Comparison of ENCODE assay signal across 33 mouse cellular contexts in the genomic region with DNA sequence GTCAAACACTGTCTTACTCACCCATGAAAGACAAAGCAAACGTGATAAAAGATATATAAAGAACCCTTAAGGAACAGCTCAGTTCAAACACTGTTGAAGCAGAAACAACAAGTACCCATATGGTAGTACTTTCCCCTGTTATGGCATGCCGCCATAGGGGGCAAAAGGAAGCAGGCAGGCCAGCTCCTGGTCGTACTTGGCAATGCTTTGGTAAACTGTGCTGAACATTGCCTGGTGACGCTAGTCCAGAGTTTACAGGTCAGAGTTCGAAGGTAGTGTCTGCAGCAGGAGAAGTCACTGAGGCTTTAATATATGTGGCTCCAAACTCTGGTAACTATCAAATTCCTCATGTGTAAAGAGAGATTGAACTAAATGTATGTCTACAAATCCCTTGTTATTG. TPM values are rescaled to one million over a fixed set of nuclear protein-coding genes. Genes with fewer than 3 reads are reported as not detected.
A peak's percentile ranks its signal among the peaks of the same experiment; 100 is the strongest.
DNase-seq lines count a peak whose midpoint lies in the region; ATAC-seq and TF ChIP-seq lines count a peak whose summit lies in the region.
"Had no signal": no experiment of that assay in that cellular context is flagged by ENCODE, and none has a peak within 500 bp of the region (broad histone marks: within the 10 kb centered on the region; RNA-seq: fewer than 3 reads in every experiment).

No protein-coding gene starts in this region.

- H3K27ac ChIP-seq in kidney, adult 2 months (ENCODE audit: insufficient read depth, low read depth, low read length) = peak overlapping the region; percentile 65
- no peak overlapping the region for H3K27ac ChIP-seq in kidney, embryonic 14.5 days (ENCODE audit: low read depth, low read length)
- H3K27ac ChIP-seq in limb, embryonic 10.5 days = no peak overlapping the region
- H3K27ac ChIP-seq: embryonic facial prominence, embryonic 10.5 days; embryonic facial prominence, embryonic 15.5 days; forebrain, embryonic 12.5 days; heart, embryonic 15.5 days; hindbrain, embryonic 14.5 days; limb, embryonic 15.5 days; macrophage; neural tube, embryonic 12.5 days; stomach, postnatal 0 days had no signal

- H3K4me3 ChIP-seq in kidney, adult 2 months (ENCODE audit: insufficient read depth, low read depth, low read length) = no peak overlapping the region
- H3K4me3 ChIP-seq in kidney, embryonic 14.5 days (ENCODE audit: low read length) = no peak overlapping the region
- H3K4me3 ChIP-seq in limb, embryonic 10.5 days = no peak overlapping the region
- H3K4me3 ChIP-seq: embryonic facial prominence, embryonic 10.5 days; embryonic facial prominence, embryonic 15.5 days; forebrain, embryonic 12.5 days; heart, embryonic 15.5 days; limb, embryonic 15.5 days; neural tube, embryonic 12.5 days had no signal

- H3K9ac ChIP-seq in kidney, embryonic 14.5 days (ENCODE audit: low read depth, low read length) = no peak overlapping the region
- H3K9ac ChIP-seq: embryonic facial prominence, embryonic 15.5 days; forebrain, embryonic 12.5 days; forebrain, postnatal 0 days; heart, embryonic 15.5 days; hindbrain, embryonic 14.5 days; limb, embryonic 15.5 days; neural tube, embryonic 12.5 days had no signal

- TF ChIP-seq POLR2A in kidney, adult 2 months (IDR thresholded peaks at IDR 0.05; ENCODE audit: low read depth, low read length) = no peak

- no peak for TF ChIP-seq CTCF in kidney, adult 2 months (conservative IDR thresholded peaks at IDR 0.05; ENCODE audit: insufficient read depth, insufficient read length, low read depth, low read length)

- H3K36me3 ChIP-seq in kidney, adult 2 months (ENCODE audit: control insufficient read depth, insufficient read depth, low read length) = no peaks in the 10 kb centered on the region; the same call in 1 of the 2 replicates
- H3K36me3 ChIP-seq in kidney, embryonic 14.5 days (ENCODE audit: control insufficient read depth, insufficient read depth, low read length) = peaks cover 4% of the 10 kb centered on the region; the same call in 1 of the 2 replicates
- H3K36me3 ChIP-seq in limb, embryonic 10.5 days = peaks cover 2% of the 10 kb centered on the region
- H3K36me3 ChIP-seq: embryonic facial prominence, embryonic 15.5 days; heart, embryonic 15.5 days; limb, embryonic 15.5 days had no signal

- no peaks in the 10 kb centered on the region for H3K9me3 ChIP-seq in kidney, embryonic 14.5 days (ENCODE audit: control insufficient read depth, low read length)
- no peaks in the 10 kb centered on the region for H3K9me3 ChIP-seq in limb, embryonic 10.5 days (replicated peaks)
- H3K9me3 ChIP-seq: embryonic facial prominence, embryonic 10.5 days; embryonic facial prominence, embryonic 15.5 days; forebrain, embryonic 12.5 days; heart, embryonic 15.5 days; limb, embryonic 15.5 days; neural tube, embryonic 12.5 days had no signal

- no peak for ATAC-seq in kidney, embryonic 14.5 days (ENCODE audit: low FRiP score, low TSS enrichment)
- ATAC-seq: activated CD4-positive, CD25-positive, alpha-beta regulatory T cell, adult 4 months; forebrain, postnatal 0 days; intestine, postnatal 0 days; lung, postnatal 0 days had no signal

- H3K4me1 ChIP-seq in kidney, adult 2 months (ENCODE audit: control insufficient read depth, insufficient read depth, low read length) = peaks cover 22% of the 10 kb centered on the region
- H3K4me1 ChIP-seq in kidney, embryonic 14.5 days (ENCODE audit: control insufficient read depth, insufficient read depth, low read length) = no peaks in the 10 kb centered on the region
- H3K4me1 ChIP-seq in limb, embryonic 10.5 days = no peaks in the 10 kb centered on the region
- H3K4me1 ChIP-seq: embryonic facial prominence, embryonic 10.5 days; embryonic facial prominence, embryonic 15.5 days; limb, embryonic 15.5 days; neural tube, embryonic 12.5 days had no signal

- DNase-seq in kidney, adult 2 months = peak; percentile 79
- DNase-seq in adipocyte (ENCODE audit: low spot score) = peak; percentile 79
- DNase-seq in kidney, adult 9 months = peak; percentile 71
- peak; percentile 20 for DNase-seq in limb, embryonic 10.5 days (ENCODE audit: low spot score)
- no peak for DNase-seq in layer of hippocampus, adult 18-20 months (ENCODE audit: low spot score in 2 of 2)
- DNase-seq in frontal cortex, postnatal 14 days (ENCODE audit: low spot score in 2 of 2) = no peak
- DNase-seq: adrenal gland, adult 8-10 months; B cell, adult 2 months; cerebellum, adult 8-10 months; cerebellum, postnatal 25 days; forebrain, postnatal 0 days; gastrocnemius, postnatal 10 days; heart, postnatal 4 days; left cerebral cortex, postnatal 4 days; lung, adult 18-20 months; midbrain, embryonic 14.5 days; right cerebral cortex, postnatal 4 days; thymus, adult 18-20 months; thymus, postnatal 25 days had no signal

- 53% methylated on average over 5 of the region's 5 CpGs for WGBS in kidney, adult 2 months
- 70% methylated on average over 5 of the region's 5 CpGs for WGBS in kidney, embryonic 14.5 days
- 82% methylated on average over 5 of the region's 5 CpGs for WGBS in limb, embryonic 10.5 days

- H3K27me3 ChIP-seq in kidney, adult 2 months (replicated peaks; ENCODE audit: control insufficient read depth, insufficient read depth, low read length) = no peaks in the 10 kb centered on the region
- no peaks in the 10 kb centered on the region for H3K27me3 ChIP-seq in kidney, embryonic 14.5 days (ENCODE audit: control insufficient read depth, insufficient read depth, low read length)
- no peaks in the 10 kb centered on the region for H3K27me3 ChIP-seq in limb, embryonic 10.5 days (ENCODE audit: low read depth, poor library complexity, severe bottlenecking)
- H3K27me3 ChIP-seq: CH12.LX; embryonic facial prominence, embryonic 15.5 days; forebrain, embryonic 12.5 days; heart, embryonic 15.5 days; limb, embryonic 15.5 days; neural tube, embryonic 12.5 days had no signal

- no peak overlapping the region for H3K4me2 ChIP-seq in kidney, embryonic 14.5 days (replicated peaks; ENCODE audit: low read depth, low read length)
- H3K4me2 ChIP-seq: embryonic facial prominence, embryonic 15.5 days; forebrain, embryonic 12.5 days; heart, embryonic 15.5 days; hindbrain, embryonic 14.5 days; limb, embryonic 15.5 days; neural tube, embryonic 12.5 days had no signal

RNA-seq across cellular contexts. Expression of a gene that starts 32.8 kb away (rescaled TPM):
- 3.4 and 4.7 TPM in 2 replicates for polyA plus RNA-seq in kidney, adult 2 months (2012; rRNA removed)
- 3.1 and 5.3 TPM in 2 replicates for polyA plus RNA-seq in kidney, embryonic 14.5 days (2014; fragmentation: Nextera tagmentation; extraction: Ambion mirVana)
- polyA plus RNA-seq in limb, embryonic 10.5 days (2016; fragmentation: Nextera tagmentation; extraction: Ambion mirVana) = 8.7 and 10.8 TPM in 2 replicates
- total RNA-seq in layer of hippocampus, adult 18-20 months (2021) = 10 to 100 TPM; 28.6 to 31.0 TPM

Comparison
In these comparisons a context has a peak if more than half of its experiments do, and no peak if none do; other contexts are left out.
1. DNase-seq: peak in kidney, adult 2 months (single experiment), adipocyte (single experiment), kidney, adult 9 months (single experiment) and limb, embryonic 10.5 days (single experiment); none in layer of hippocampus, adult 18-20 months (0 of 2) and frontal cortex, postnatal 14 days (0 of 2).